Mouse (Mus musculus) adrenal gland, adult 18-20 months (tissue): ENCODE results near the gene Hist2h2ab. TPM values are rescaled to one million over a fixed set of nuclear protein-coding genes. Genes with fewer than 3 reads are reported as not detected.

Experiments used
- DNase-seq, 2 experiments: peaks; one replicate each; pipeline ENCODE4 v3.0.0; 2021 to 2022; ENCODE audit warnings: low spot score in 2 of 2
- microRNA-seq, 2 experiments: library from miRNA; unstranded; fragments of <30 nt; microRNA quantifications; one replicate each; pipeline ENCODE4 v1.2.0; 2021; ENCODE audit warnings: borderline number of aligned reads in 2 of 2
- total RNA-seq, 2 experiments: library from RNA; stranded (reverse); gene quantifications; 1 replicate in 1 of 2; 2 replicates in 1 of 2; pipeline ENCODE4 v1.2.3; 2021

Gene Hist2h2ab
- total RNA-seq, 2 experiments from 2014 or later = 4.9 to 5.1 TPM

DNA sequence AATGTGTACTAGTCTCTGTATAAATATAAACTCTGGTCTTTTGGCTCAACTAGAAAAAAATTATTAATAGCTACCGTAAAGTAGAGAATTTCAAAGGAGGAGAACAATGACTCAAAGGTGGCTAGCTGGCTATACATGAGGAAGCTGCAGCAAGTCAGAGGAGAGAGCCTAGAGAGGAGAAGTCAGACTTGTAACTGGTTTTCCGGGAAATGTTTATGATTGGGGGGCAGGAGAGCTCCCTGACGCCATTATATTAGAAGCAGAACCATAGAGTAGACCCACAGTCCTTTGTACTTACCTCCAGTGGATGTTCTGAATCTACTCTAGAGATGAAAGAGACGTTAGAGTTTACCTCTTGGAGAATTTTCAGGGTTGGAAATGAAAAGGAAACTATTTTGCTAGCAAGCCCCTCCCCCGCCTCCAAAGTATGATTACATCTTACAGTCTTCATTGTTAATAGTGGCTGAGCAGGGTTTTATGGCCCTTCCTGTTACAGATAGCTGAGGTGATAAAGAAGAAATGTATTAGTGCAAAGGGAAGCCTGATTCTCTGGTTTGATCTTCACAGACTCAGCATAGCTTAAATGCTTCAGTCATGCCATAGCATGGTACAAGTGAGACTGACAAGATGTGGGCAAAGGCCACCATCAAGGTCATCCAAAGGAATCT lies 36.4 kb downstream of the Hist2h2ab start:
- DNase-seq = no peak

- DNase-seq = no peak
Observed at GRCm38 (mm10) chr3:96257190-96257589, 37.5 kb downstream of the Hist2h2ab start.

DNA sequence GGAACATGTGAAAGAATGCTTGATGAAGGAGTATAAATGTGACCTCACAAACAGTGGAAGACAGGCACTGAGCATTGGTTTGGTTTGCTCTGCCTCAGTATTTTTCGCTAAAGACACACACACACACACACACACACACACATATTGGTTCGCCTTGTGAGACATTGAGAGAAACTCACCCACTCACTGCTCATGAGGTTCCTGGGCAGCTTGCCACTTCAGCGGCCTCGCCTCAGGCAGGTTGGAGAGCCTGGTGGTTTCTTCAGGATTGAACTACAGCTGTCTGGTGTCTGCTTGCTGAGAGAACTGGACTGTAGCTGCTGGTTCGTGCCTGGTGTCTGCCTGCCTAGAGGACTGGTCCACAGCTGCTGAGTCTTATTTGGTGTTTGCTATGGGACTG lies 40.6 kb downstream of the Hist2h2ab start:
- DNase-seq = no peak

DNA sequence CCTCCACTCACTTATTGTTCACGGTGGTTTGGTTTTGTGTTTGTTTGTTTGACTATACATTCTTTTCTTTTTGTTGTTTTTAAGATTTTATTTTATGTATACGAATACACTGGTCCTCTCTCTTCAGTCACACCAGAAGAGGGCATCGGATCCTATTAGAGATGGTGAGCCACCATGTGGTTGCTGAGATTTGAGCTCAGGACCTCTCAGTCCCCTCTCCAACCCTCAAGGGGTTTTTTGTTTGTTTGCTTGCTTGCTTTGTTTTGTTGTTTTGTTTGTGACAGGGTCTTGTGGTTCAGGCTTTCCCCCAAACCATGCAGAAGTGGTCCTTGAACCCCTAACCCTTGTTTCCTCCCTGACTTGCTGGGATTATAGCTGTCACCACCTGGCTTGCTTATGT lies 42.0 kb downstream of the Hist2h2ab start:
- DNase-seq = no peak

GRCm38 (mm10) chr3:96262216-96262875 lies 42.7 kb downstream of the Hist2h2ab start:
- DNase-seq = peak; percentile 63

DNA sequence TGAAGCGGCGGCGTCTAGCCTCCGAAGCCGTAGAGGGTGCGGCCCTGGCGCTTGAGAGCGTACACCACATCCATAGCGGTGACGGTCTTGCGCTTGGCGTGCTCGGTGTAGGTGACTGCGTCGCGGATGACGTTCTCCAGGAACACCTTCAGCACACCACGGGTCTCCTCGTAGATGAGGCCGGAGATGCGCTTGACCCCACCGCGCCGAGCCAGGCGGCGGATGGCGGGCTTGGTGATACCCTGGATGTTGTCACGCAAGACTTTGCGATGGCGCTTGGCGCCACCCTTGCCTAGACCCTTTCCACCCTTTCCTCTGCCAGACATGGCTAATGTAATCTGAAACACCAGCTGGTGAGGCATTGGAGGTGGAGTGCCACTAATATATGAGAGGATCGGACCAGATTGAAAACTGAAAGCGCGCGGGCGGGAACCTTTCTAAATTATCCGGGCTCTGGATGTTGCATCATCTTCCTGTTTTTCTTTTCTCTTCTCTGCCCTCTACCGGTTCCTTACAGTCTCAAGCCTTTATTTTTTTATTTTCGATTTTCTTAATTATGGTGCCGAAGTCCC lies 43.4 kb downstream of the Hist2h2ab start, which contains the start of gene Hist2h4:
TSS of gene Hist2h4 (minus strand) at position 333 of the 572 bp plus-strand sequence.
- peak; percentile 94 to 95 for DNase-seq

DNA sequence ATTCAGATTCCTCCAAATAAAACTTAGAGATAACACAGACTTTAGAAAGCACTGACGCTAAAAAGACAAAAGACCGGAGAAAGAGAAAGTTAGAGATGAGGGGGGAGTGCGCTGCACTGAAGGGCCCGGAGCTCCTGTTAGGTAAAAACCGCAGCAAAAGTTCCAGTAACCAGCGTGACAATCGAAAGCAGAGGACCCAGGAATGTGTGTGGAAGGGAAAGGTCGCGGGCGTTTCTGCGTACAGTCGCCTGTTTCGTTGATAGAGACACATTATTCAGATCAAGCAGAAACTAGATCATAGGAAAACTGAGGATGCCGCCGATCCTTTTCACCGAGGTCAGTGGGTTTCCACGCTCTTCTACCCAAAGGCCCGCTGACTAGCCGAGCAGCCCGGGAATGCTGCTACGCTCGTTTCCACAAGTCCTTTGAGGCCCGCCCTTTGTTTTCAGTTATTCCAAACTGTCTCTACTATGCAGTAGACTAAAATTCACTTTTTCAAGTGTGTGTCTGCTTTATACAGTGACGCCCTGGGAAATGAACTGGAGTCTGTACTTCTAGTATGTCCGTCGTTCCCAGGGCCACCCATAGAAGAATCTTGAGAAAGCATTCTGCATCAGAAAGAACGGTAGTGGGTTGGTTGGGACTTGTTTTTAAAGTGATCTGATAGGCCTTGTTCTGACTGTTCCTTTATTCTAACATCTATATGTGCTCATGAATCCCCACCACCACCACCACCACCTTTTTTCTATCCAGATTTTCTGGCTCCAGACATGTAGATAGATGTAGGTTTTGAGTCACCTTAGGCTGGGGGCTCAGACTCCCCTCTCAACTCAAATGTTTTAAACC lies 44.1 kb downstream of the Hist2h2ab start:
- peak; percentile 48 to 64 for DNase-seq

GRCm38 (mm10) chr3:96264404-96264949 lies 44.8 kb downstream of the Hist2h2ab start:
- no peak for DNase-seq

DNA sequence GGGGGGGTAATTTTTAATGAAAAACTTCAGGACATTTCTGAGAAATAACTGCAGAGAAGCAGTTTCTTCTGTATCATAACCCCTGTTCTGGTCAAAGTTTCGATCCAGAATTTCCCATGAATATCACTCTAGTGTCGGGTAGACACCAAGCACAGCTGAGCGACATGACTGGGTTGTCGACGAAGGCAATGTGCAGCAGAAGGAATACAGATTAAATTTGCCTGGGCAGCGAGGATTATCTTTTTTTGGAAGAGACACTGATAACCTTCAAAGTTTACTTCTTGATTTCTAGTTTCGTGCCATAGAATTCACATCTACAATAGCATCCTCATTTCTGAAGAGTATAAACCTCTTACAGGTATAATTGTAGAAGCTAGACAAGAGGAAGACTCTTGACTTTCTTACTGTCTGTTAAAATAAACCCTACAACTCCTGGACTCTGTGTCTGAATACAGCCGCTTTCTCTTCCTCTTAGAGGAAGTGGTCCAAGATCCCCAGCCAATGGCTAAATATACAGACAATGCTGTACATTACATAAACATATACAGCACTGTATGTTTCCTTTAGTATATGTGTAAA lies 46.6 kb downstream of the Hist2h2ab start:
- no peak for DNase-seq

DNA sequence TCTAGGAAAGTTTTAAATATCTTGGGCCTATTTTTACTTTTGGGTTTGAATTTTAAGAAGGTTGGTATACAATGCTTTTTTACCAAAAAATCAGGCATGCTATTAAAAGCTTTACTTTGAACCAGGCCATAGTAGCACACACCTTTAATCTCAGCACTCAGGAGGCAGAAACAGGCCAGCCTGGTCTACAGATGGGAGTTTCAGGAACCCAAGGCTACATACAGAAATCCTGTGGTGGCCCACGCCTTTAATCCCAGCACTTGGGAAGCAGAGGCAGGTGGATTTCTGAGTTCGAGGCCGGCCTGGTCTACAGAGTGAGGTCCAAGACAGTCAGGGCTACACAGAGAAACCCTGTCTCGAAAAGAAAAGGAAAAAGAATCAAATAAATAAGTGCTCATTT lies 47.9 kb downstream of the Hist2h2ab start:
- no peak for DNase-seq

DNA sequence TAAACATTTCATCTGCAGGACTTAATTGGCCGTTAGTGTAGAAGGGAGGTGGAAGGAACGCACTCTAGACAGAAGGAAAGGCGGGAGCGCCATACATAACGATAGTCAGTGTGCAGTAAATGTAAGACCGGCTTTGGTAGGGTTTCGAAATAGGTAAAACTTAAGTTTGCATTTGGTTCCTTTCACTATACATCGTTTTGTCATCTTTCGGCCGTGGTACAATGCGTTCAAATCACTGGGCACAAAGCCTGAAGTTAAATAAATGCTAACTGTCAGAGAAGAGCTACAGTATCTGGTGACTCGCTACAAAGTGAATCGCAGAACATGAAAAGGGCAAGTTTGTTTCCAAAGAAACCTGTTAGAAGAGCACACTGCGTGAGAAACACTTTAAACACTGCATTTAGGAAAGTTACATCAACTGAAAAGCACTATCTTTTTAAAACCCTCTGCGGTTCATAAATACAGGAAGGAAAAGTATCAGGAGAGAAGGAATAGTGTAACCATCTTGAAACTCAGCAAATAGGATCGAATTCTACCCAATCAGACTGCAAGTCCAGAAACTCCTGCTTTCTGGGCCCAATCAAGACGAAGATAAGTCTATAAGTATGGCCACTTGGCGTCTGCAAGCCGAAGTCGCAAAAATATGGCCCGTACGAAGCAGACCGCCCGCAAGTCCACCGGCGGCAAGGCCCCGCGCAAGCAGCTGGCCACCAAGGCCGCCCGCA lies 48.5 kb downstream of the Hist2h2ab start, which contains the start of gene Hist2h3b:
TSS of gene Hist2h3b (plus strand) at position 604 of the 725 bp plus-strand sequence.
- DNase-seq = peak; percentile 80 to 81

- peak in 1 of 2 experiments; percentile 36 for DNase-seq
Observed at GRCm38 (mm10) chr3:96268776-96269378, 49.2 kb downstream of the Hist2h2ab start.

Small RNA genes lying within 50 kb of the gene (microRNA-seq; reads per million reads assigned to microRNA genes)
- gene Gm44492 = 0 reads per million in 2 experiments
- gene Gm47311 = 0 reads per million in 2 experiments
- gene Gm47313 = 0 reads per million in 2 experiments

Other genes with a start within 250 kb of the Hist2h2ab start
- 10 to 100 TPM; 20.9 to 32.2 TPM for gene Plekho1, start 223.9 kb upstream of the Hist2h2ab start, total RNA-seq
- gene Vps45, start 161.4 kb upstream of the Hist2h2ab start, total RNA-seq = 10 to 100 TPM; 26.4 to 31.4 TPM
- gene Otud7b, start 115.3 kb upstream of the Hist2h2ab start, total RNA-seq = 10 to 100 TPM; 32.1 to 35.0 TPM
- 10 to 100 TPM; 19.4 to 28.7 TPM for gene Mtmr11, start 57.9 kb upstream of the Hist2h2ab start, total RNA-seq
- 10 to 100 TPM; 56.6 to 57.0 TPM for gene Sf3b4, start 47.5 kb upstream of the Hist2h2ab start, total RNA-seq
- gene Sv2a, start 38.7 kb upstream of the Hist2h2ab start, total RNA-seq = 1 to 10 TPM; 9.3 to 9.4 TPM
- 10 to 100 TPM; 30.3 to 35.8 TPM for gene Bola1, start 156 bp upstream of the Hist2h2ab start, total RNA-seq
- 10 to 100 TPM; 37.8 to 39.8 TPM for gene Hist2h2ac, start 1.0 kb downstream of the Hist2h2ab start, total RNA-seq
- gene Hist2h2be, start 1.3 kb downstream of the Hist2h2ab start, total RNA-seq = 10 to 100 TPM; 17.3 to 19.9 TPM
- 10 to 100 TPM; 17.4 to 18.8 TPM for gene Hist2h3c2, start 19.3 kb downstream of the Hist2h2ab start, total RNA-seq
- 100 to 1,000 TPM; 358 to 442 TPM for gene Hist2h2aa2, start 20.4 kb downstream of the Hist2h2ab start, total RNA-seq
- gene Hist2h2aa1, start 25.6 kb downstream of the Hist2h2ab start, total RNA-seq = 1 to 10 TPM; 7.7 to 9.6 TPM
- gene Hist2h3c1, start 26.8 kb downstream of the Hist2h2ab start, total RNA-seq = not detected
- gene Hist2h4, start 43.4 kb downstream of the Hist2h2ab start, total RNA-seq = 10 to 100 TPM; 21.2 to 22.1 TPM
- gene Hist2h3b, start 48.8 kb downstream of the Hist2h2ab start, total RNA-seq = 10 to 100 TPM; 37.9 to 43.2 TPM
- 10 to 100 TPM; 52.7 to 54.1 TPM for gene Hist2h2bb, start 49.9 kb downstream of the Hist2h2ab start, total RNA-seq
- 1 to 10 TPM; 2.0 to 3.3 TPM for gene Fcgr1, start 74.1 kb downstream of the Hist2h2ab start, total RNA-seq
- gene BC107364, start 232.4 kb downstream of the Hist2h2ab start, total RNA-seq = not detected